In the genomic region with DNA sequence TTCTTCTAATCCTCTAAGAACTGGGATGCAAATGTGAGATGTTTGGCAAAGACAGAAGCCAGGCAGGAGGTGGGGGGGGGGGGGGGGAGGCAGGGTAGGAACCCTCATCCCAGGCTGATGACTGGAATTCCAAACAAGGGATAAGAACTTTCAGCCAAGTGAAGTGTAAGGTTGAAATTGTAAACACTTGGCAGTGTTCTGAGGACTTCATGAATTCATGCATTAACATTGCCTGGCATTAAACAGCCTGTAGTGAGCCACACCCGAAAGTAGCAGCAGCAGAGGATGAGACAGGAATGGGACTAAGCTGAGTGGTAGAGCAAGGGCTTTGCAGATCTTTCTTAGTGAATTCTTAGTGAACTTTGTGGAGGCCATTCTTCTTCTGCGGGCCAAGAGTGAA, we compare ENCODE assay signal across 30 mouse cellular contexts. TPM values are rescaled to one million over a fixed set of nuclear protein-coding genes. Genes with fewer than 3 reads are reported as not detected.
DNase-seq lines count a peak whose midpoint lies in the region; ATAC-seq and TF ChIP-seq lines count a peak whose summit lies in the region.
"Had no signal": no experiment of that assay in that cellular context is flagged by ENCODE, and none has a peak within 500 bp of the region (broad histone marks: within the 10 kb centered on the region; RNA-seq: fewer than 3 reads in every experiment).

No protein-coding gene starts in this region.

- H3K4me2 ChIP-seq in forebrain, embryonic 14.5 days (ENCODE audit: low read length), result no peak overlapping the region
- no peak overlapping the region for H3K4me2 ChIP-seq in forebrain, embryonic 12.5 days
- H3K4me2 ChIP-seq in lung, embryonic 15.5 days, result no peak overlapping the region
- H3K4me2 ChIP-seq: liver, embryonic 12.5 days; midbrain, embryonic 15.5 days had no signal

- H3K27me3 ChIP-seq in forebrain, embryonic 14.5 days (replicated peaks; ENCODE audit: control insufficient read depth, insufficient read depth, low read length), result no peaks in the 10 kb centered on the region
- H3K27me3 ChIP-seq in forebrain, embryonic 12.5 days, result no peaks in the 10 kb centered on the region
- H3K27me3 ChIP-seq in lung, embryonic 15.5 days, result no peaks in the 10 kb centered on the region
- H3K27me3 ChIP-seq: CH12.LX; liver, embryonic 12.5 days; midbrain, embryonic 15.5 days had no signal

- H3K9ac ChIP-seq in forebrain, embryonic 14.5 days (ENCODE audit: low read length), result no peak overlapping the region
- no peak overlapping the region for H3K9ac ChIP-seq in forebrain, embryonic 12.5 days
- H3K9ac ChIP-seq in lung, embryonic 15.5 days, result no peak overlapping the region
- H3K9ac ChIP-seq: liver, embryonic 12.5 days; midbrain, embryonic 15.5 days had no signal

- 62% methylated on average over 2 of the region's 2 CpGs for WGBS in forebrain, embryonic 14.5 days
- WGBS in forebrain, embryonic 12.5 days, result 87% methylated on average over 2 of the region's 2 CpGs
- 49% methylated on average over 2 of the region's 2 CpGs for WGBS in lung, embryonic 15.5 days
- 46% methylated on average over 2 of the region's 2 CpGs for WGBS in lung, adult 2 months

- no peaks in the 10 kb centered on the region for H3K36me3 ChIP-seq in forebrain, embryonic 14.5 days (ENCODE audit: control insufficient read depth, insufficient read depth, low read length)
- no peaks in the 10 kb centered on the region for H3K36me3 ChIP-seq in forebrain, embryonic 12.5 days (replicated peaks)
- no peaks in the 10 kb centered on the region for H3K36me3 ChIP-seq in lung, embryonic 15.5 days
- H3K36me3 ChIP-seq: heart, embryonic 10.5 days; hindbrain, embryonic 10.5 days; liver, embryonic 12.5 days; midbrain, embryonic 15.5 days had no signal

- peaks cover 4% of the 10 kb centered on the region; the same call in 1 of the 2 replicates for H3K9me3 ChIP-seq in forebrain, embryonic 14.5 days (replicated peaks; ENCODE audit: control insufficient read depth, low read length)
- H3K9me3 ChIP-seq in forebrain, embryonic 12.5 days, result peaks cover 9% of the 10 kb centered on the region; the same call in 1 of the 2 replicates
- H3K9me3 ChIP-seq in lung, embryonic 15.5 days, result no peaks in the 10 kb centered on the region
- H3K9me3 ChIP-seq: midbrain, embryonic 15.5 days had no signal

- no peak for TF ChIP-seq POLR2A in lung, adult 2 months (IDR thresholded peaks at IDR 0.05; ENCODE audit: borderline replicate concordance, extremely low read depth, low read depth, low read length)

- ATAC-seq in forebrain, embryonic 14.5 days, result peak; percentile 85
- no peak for ATAC-seq in forebrain, embryonic 12.5 days (ENCODE audit: low FRiP score)
- peak; percentile 76; the same call in 1 of the 2 replicates for ATAC-seq in lung, embryonic 15.5 days (ENCODE audit: borderline replicate concordance, extremely low read depth, low FRiP score, low TSS enrichment)
- ATAC-seq in granulocyte monocyte progenitor cell, adult 5-6 weeks (replicated peaks; ENCODE audit: poor library complexity, severe bottlenecking), result no peak
- ATAC-seq: liver, embryonic 12.5 days; midbrain, embryonic 15.5 days had no signal

- no peak overlapping the region for H3K4me3 ChIP-seq in forebrain, embryonic 14.5 days (ENCODE audit: low read depth, low read length)
- H3K4me3 ChIP-seq in forebrain, embryonic 12.5 days (replicated peaks), result no peak overlapping the region
- H3K4me3 ChIP-seq in lung, embryonic 15.5 days, result no peak overlapping the region
- no peak overlapping the region for H3K4me3 ChIP-seq in lung, adult 2 months (replicated peaks; ENCODE audit: extremely low read depth, low read depth, low read length)
- H3K4me3 ChIP-seq: erythroblast, embryonic 14.5 days; heart, embryonic 10.5 days; hindbrain, embryonic 10.5 days; liver, embryonic 12.5 days; midbrain, embryonic 15.5 days had no signal

- H3K4me1 ChIP-seq in forebrain, embryonic 14.5 days (ENCODE audit: control insufficient read depth, insufficient read depth, low read length), result no peaks in the 10 kb centered on the region
- no peaks in the 10 kb centered on the region for H3K4me1 ChIP-seq in forebrain, embryonic 12.5 days
- H3K4me1 ChIP-seq in lung, embryonic 15.5 days, result peaks cover 13% of the 10 kb centered on the region
- H3K4me1 ChIP-seq in lung, adult 2 months (ENCODE audit: control insufficient read depth, insufficient read depth, low read length), result no peaks in the 10 kb centered on the region
- H3K4me1 ChIP-seq: heart, embryonic 10.5 days; hindbrain, embryonic 10.5 days; liver, embryonic 12.5 days had no signal

- no peak overlapping the region for H3K27ac ChIP-seq in forebrain, embryonic 14.5 days (ENCODE audit: low read depth, low read length)
- H3K27ac ChIP-seq in forebrain, embryonic 12.5 days, result no peak overlapping the region
- H3K27ac ChIP-seq in lung, embryonic 15.5 days, result peak overlapping the region; percentile 53; the same call in 1 of the 2 replicates
- H3K27ac ChIP-seq: heart, embryonic 10.5 days; hindbrain, embryonic 10.5 days; liver, embryonic 12.5 days; midbrain, embryonic 15.5 days had no signal

- TF ChIP-seq CTCF in lung, adult 2 months (IDR thresholded peaks at IDR 0.05; ENCODE audit: insufficient read depth, low read length), result no peak

- DNase-seq in forebrain, embryonic 14.5 days (ENCODE audit: low spot score), result peak; percentile 88
- no peak for DNase-seq in lung, adult 2 months
- peak; percentile 15 for DNase-seq in NIH3T3 (ENCODE audit: low read depth)
- peak; percentile 34 for DNase-seq in lung, postnatal 10 days
- DNase-seq in kidney, adult 8-10 months, result no peak
- DNase-seq: cerebellum, adult 9-10 months; gastrocnemius, postnatal 36 days; kidney, adult 18-20 months; kidney, postnatal 14 days; thymus, adult 2 months had no signal

RNA-seq across cellular contexts. Expression of a gene that starts 6.5 kb away (rescaled TPM):
- not detected in 2 replicates for polyA plus RNA-seq in forebrain, embryonic 14.5 days (2014; fragmentation: Nextera tagmentation; extraction: Ambion mirVana)
- polyA plus RNA-seq in forebrain, embryonic 12.5 days (2016; fragmentation: Nextera tagmentation; extraction: Ambion mirVana), result not detected in 2 replicates
- polyA plus RNA-seq in lung, embryonic 15.5 days (2015; fragmentation: Nextera tagmentation; extraction: Ambion mirVana), result not detected in 2 replicates
- polyA plus RNA-seq in lung, adult 2 months (2012; rRNA removed), result not detected in 2 replicates
- total RNA-seq in granulocyte monocyte progenitor cell, adult 5-6 weeks (2014; fragmentation: Nextera tagmentation), result not detected in 2 replicates
- not detected in 2 replicates for total RNA-seq in granulocyte monocyte progenitor cell, adult 5-6 weeks (2017)
- total RNA-seq: adrenal gland, postnatal 4 days; CH12.LX; common myeloid progenitor, adult 5-6 weeks; gastrocnemius, postnatal 36 days; layer of hippocampus, postnatal 10 days; left cerebral cortex, adult 8-10 months; MEL; neutrophil, adult 5-6 weeks had no signal
- polyA plus RNA-seq: embryonic facial prominence, embryonic 11.5 days; erythroblast, embryonic 14.5 days; heart, embryonic 10.5 days; heart, postnatal 0 days; hindbrain, embryonic 10.5 days; limb, embryonic 11.5 days; liver, embryonic 12.5 days; midbrain, embryonic 15.5 days; spleen, adult 2 months; stomach, embryonic 14.5 days; thymus, adult 2 months had no signal

RNA-seq across cellular contexts. Expression of a gene that starts 41.8 kb away (rescaled TPM):
- 5.4 and 6.3 TPM in 2 replicates for polyA plus RNA-seq in forebrain, embryonic 14.5 days (2014; fragmentation: Nextera tagmentation; extraction: Ambion mirVana)
- polyA plus RNA-seq in forebrain, embryonic 12.5 days (2016; fragmentation: Nextera tagmentation; extraction: Ambion mirVana), result 11.2 and 11.7 TPM in 2 replicates
- polyA plus RNA-seq in lung, embryonic 15.5 days (2015; fragmentation: Nextera tagmentation; extraction: Ambion mirVana), result 10.8 and 12.2 TPM in 2 replicates
- polyA plus RNA-seq in lung, adult 2 months (2012; rRNA removed), result 19.8 and 21.8 TPM in 2 replicates
- not detected in 2 replicates for total RNA-seq in granulocyte monocyte progenitor cell, adult 5-6 weeks (2014; fragmentation: Nextera tagmentation)
- 0.10 TPM in 1 of 2 replicates, not detected in the other for total RNA-seq in granulocyte monocyte progenitor cell, adult 5-6 weeks (2017)
- polyA plus RNA-seq: erythroblast, embryonic 14.5 days had no signal

Comparison
In these comparisons a context has a peak if more than half of its experiments do, and no peak if none do; other contexts are left out.
1. ATAC-seq: peak in forebrain, embryonic 14.5 days (single experiment) and lung, embryonic 15.5 days (single experiment); none in forebrain, embryonic 12.5 days (single experiment) and granulocyte monocyte progenitor cell, adult 5-6 weeks (single experiment).
2. DNase-seq: peak in forebrain, embryonic 14.5 days (single experiment), NIH3T3 (single experiment) and lung, postnatal 10 days (single experiment); none in lung, adult 2 months (single experiment) and kidney, adult 8-10 months (0 of 2).